ENCODE assay signal across 8 mouse cellular contexts in genomic region chr2:118730622-118730915, GRCm38 (mm10). TPM values are rescaled to one million over a fixed set of nuclear protein-coding genes. Genes with fewer than 3 reads are reported as not detected.
DNase-seq lines count a peak whose midpoint lies in the region; ATAC-seq lines count a peak whose summit lies in the region.

No protein-coding gene starts in this region.

- no peak overlapping the region for H3K27ac ChIP-seq in limb, embryonic 11.5 days (replicated peaks; ENCODE audit: low read depth, low read length)
- H3K27ac ChIP-seq in limb, embryonic 10.5 days: no peak overlapping the region
- H3K27ac ChIP-seq in liver, embryonic 11.5 days (ENCODE audit: low read depth, low read length): no peak overlapping the region

- H3K4me1 ChIP-seq in limb, embryonic 11.5 days (ENCODE audit: control insufficient read depth, insufficient read depth, low read length): peaks cover 11% of the 10 kb centered on the region
- peaks cover 16% of the 10 kb centered on the region for H3K4me1 ChIP-seq in limb, embryonic 10.5 days
- H3K4me1 ChIP-seq in liver, embryonic 11.5 days (replicated peaks; ENCODE audit: control insufficient read depth, insufficient read depth, low read length): peaks cover 16% of the 10 kb centered on the region

- no peak for ATAC-seq in limb, embryonic 11.5 days (ENCODE audit: insufficient number of reproducible peaks, low FRiP score, low TSS enrichment, low read depth)
- peak; percentile 30; the same call in 1 of the 2 replicates for ATAC-seq in liver, embryonic 11.5 days (replicated peaks; ENCODE audit: low FRiP score)

- H3K9ac ChIP-seq in limb, embryonic 11.5 days (ENCODE audit: low read length): no peak overlapping the region
- no peak overlapping the region for H3K9ac ChIP-seq in liver, embryonic 11.5 days (ENCODE audit: low read depth, low read length)

- no peak overlapping the region for H3K4me2 ChIP-seq in limb, embryonic 11.5 days (ENCODE audit: low read depth, severe bottlenecking)
- H3K4me2 ChIP-seq in liver, embryonic 11.5 days: no peak overlapping the region

- 6% methylated on average over 3 of the region's 3 CpGs for WGBS in limb, embryonic 11.5 days
- 5% methylated on average over 3 of the region's 3 CpGs for WGBS in limb, embryonic 10.5 days
- WGBS in liver, embryonic 11.5 days: 6% methylated on average over 3 of the region's 3 CpGs

- H3K4me3 ChIP-seq in limb, embryonic 11.5 days (ENCODE audit: low read depth, low read length): no peak overlapping the region
- H3K4me3 ChIP-seq in limb, embryonic 10.5 days: no peak overlapping the region
- H3K4me3 ChIP-seq in liver, embryonic 11.5 days (ENCODE audit: low read depth, low read length): no peak overlapping the region

- peak; percentile 58 for DNase-seq in limb, embryonic 11.5 days (ENCODE audit: low spot score)
- no peak for DNase-seq in limb, embryonic 10.5 days (ENCODE audit: low spot score)
- peak; percentile 79 for DNase-seq in adrenal gland, adult 8-10 months
- peak; percentile 69 for DNase-seq in gastrocnemius, adult 18-20 months (ENCODE audit: low spot score)
- DNase-seq in kidney, adult 18-20 months: peak; percentile 78
- DNase-seq in liver, embryonic 11.5 days (ENCODE audit: low spot score): no peak
- DNase-seq in ovary, postnatal 36 days (ENCODE audit: low spot score): peak; percentile 88
- peak; percentile 79 to 85 for DNase-seq in thymus, postnatal 36 days

- no peaks in the 10 kb centered on the region for H3K9me3 ChIP-seq in limb, embryonic 11.5 days (ENCODE audit: control insufficient read depth, low read length)
- no peaks in the 10 kb centered on the region for H3K9me3 ChIP-seq in limb, embryonic 10.5 days (replicated peaks)
- H3K9me3 ChIP-seq in liver, embryonic 11.5 days (ENCODE audit: control insufficient read depth, low read length): no peaks in the 10 kb centered on the region

- no peaks in the 10 kb centered on the region for H3K36me3 ChIP-seq in limb, embryonic 11.5 days (ENCODE audit: control insufficient read depth, insufficient read depth, low read length)
- no peaks in the 10 kb centered on the region for H3K36me3 ChIP-seq in limb, embryonic 10.5 days
- H3K36me3 ChIP-seq in liver, embryonic 11.5 days (ENCODE audit: control insufficient read depth, insufficient read depth, low read length): no peaks in the 10 kb centered on the region

- H3K27me3 ChIP-seq in limb, embryonic 11.5 days (ENCODE audit: control insufficient read depth, insufficient read depth, low read length): peaks cover 6% of the 10 kb centered on the region; the same call in 1 of the 2 replicates
- H3K27me3 ChIP-seq in limb, embryonic 10.5 days (ENCODE audit: low read depth, poor library complexity, severe bottlenecking): peaks cover 63% of the 10 kb centered on the region
- H3K27me3 ChIP-seq in liver, embryonic 11.5 days (replicated peaks; ENCODE audit: control insufficient read depth, insufficient read depth, low read length): peaks cover 3% of the 10 kb centered on the region

RNA-seq across cellular contexts. Expression of gene Plcb2, which starts 2.3 kb away (rescaled TPM):
- 0.48 and 0.57 TPM in 2 replicates for polyA plus RNA-seq in limb, embryonic 11.5 days (2014; fragmentation: Nextera tagmentation; extraction: Ambion mirVana)
- 0.28 and 0.36 TPM in 2 replicates for polyA plus RNA-seq in limb, embryonic 10.5 days (2016; fragmentation: Nextera tagmentation; extraction: Ambion mirVana)
- total RNA-seq in adrenal gland, adult 8-10 months (2022): 1 to 10 TPM; 2.0 to 4.1 (median 3.0) TPM
- total RNA-seq in gastrocnemius, adult 18-20 months (2021): under 1 TPM; 0.12 to 0.23 TPM
- polyA plus RNA-seq in liver, embryonic 11.5 days (2014; fragmentation: Nextera tagmentation; extraction: Ambion mirVana): 2.9 and 3.5 TPM in 2 replicates

RNA-seq across cellular contexts. Expression of gene Inafm2, which starts 15.0 kb away (rescaled TPM):
- 26.9 and 28.2 TPM in 2 replicates for polyA plus RNA-seq in limb, embryonic 11.5 days (2014; fragmentation: Nextera tagmentation; extraction: Ambion mirVana)
- 16.1 and 16.3 TPM in 2 replicates for polyA plus RNA-seq in limb, embryonic 10.5 days (2016; fragmentation: Nextera tagmentation; extraction: Ambion mirVana)
- 10 to 100 TPM; 36.3 to 48.6 (median 39.9) TPM for total RNA-seq in adrenal gland, adult 8-10 months (2022)
- total RNA-seq in gastrocnemius, adult 18-20 months (2021): 1 to 10 TPM; 5.3 TPM
- 32.3 and 33.0 TPM in 2 replicates for polyA plus RNA-seq in liver, embryonic 11.5 days (2014; fragmentation: Nextera tagmentation; extraction: Ambion mirVana)

RNA-seq across cellular contexts. Expression of gene Ankrd63, which starts 26.8 kb away (rescaled TPM):
- polyA plus RNA-seq in limb, embryonic 11.5 days (2014; fragmentation: Nextera tagmentation; extraction: Ambion mirVana): not detected in 2 replicates
- not detected in 2 replicates for polyA plus RNA-seq in limb, embryonic 10.5 days (2016; fragmentation: Nextera tagmentation; extraction: Ambion mirVana)
- total RNA-seq in adrenal gland, adult 8-10 months (2022): under 1 TPM; 0.11 to 0.84 (median 0.36) TPM
- not detected for total RNA-seq in gastrocnemius, adult 18-20 months (2021)
- 0.16 TPM in 1 of 2 replicates, not detected in the other for polyA plus RNA-seq in liver, embryonic 11.5 days (2014; fragmentation: Nextera tagmentation; extraction: Ambion mirVana)

RNA-seq across cellular contexts. Expression of gene Ccdc9b, which starts 31.9 kb away (rescaled TPM):
- polyA plus RNA-seq in limb, embryonic 11.5 days (2014; fragmentation: Nextera tagmentation; extraction: Ambion mirVana): 0.04 and 0.26 TPM in 2 replicates
- polyA plus RNA-seq in limb, embryonic 10.5 days (2016; fragmentation: Nextera tagmentation; extraction: Ambion mirVana): 0.05 and 0.08 TPM in 2 replicates
- 10 to 100 TPM in 2 of 4 experiments, 1 to 10 TPM in 2; 5.3 to 18.8 (median 11.2) TPM for total RNA-seq in adrenal gland, adult 8-10 months (2022)
- 10 to 100 TPM; 14.4 to 16.6 TPM for total RNA-seq in gastrocnemius, adult 18-20 months (2021)
- 0.14 and 0.19 TPM in 2 replicates for polyA plus RNA-seq in liver, embryonic 11.5 days (2014; fragmentation: Nextera tagmentation; extraction: Ambion mirVana)

RNA-seq across cellular contexts. Expression of gene Phgr1, which starts 42.0 kb away (rescaled TPM):
- polyA plus RNA-seq in limb, embryonic 11.5 days (2014; fragmentation: Nextera tagmentation; extraction: Ambion mirVana): not detected in 2 replicates
- not detected in 2 replicates for polyA plus RNA-seq in limb, embryonic 10.5 days (2016; fragmentation: Nextera tagmentation; extraction: Ambion mirVana)
- total RNA-seq in adrenal gland, adult 8-10 months (2022): not detected
- not detected for total RNA-seq in gastrocnemius, adult 18-20 months (2021)
- not detected in 2 replicates for polyA plus RNA-seq in liver, embryonic 11.5 days (2014; fragmentation: Nextera tagmentation; extraction: Ambion mirVana)

Comparison
In these comparisons a context has a peak if more than half of its experiments do, and no peak if none do; other contexts are left out.
1. DNase-seq: peak in limb, embryonic 11.5 days (single experiment), adrenal gland, adult 8-10 months (single experiment), gastrocnemius, adult 18-20 months (single experiment), kidney, adult 18-20 months (single experiment), ovary, postnatal 36 days (single experiment) and thymus, postnatal 36 days (2 of 2); none in limb, embryonic 10.5 days (single experiment) and liver, embryonic 11.5 days (single experiment).